Mouse (Mus musculus) gastrocnemius, postnatal 14 days (tissue): ENCODE data around the gene Thra. TPM values are rescaled to one million over a fixed set of nuclear protein-coding genes. Genes with fewer than 3 reads are reported as not detected.

Source experiments
- DNase-seq: peaks from one replicate; pipeline ENCODE4 v3.0.0; 2021; ENCODE audit warnings: mixed read lengths
- intact Hi-C: fragments of 180-260 bp; cut with DNase I; formaldehyde crosslinking; loops from one replicate; pipeline ENCODE4 v1.15.1; 2025; ENCODE audit warnings: low total_unique reads
- total RNA-seq, 2 experiments: library from RNA; stranded (reverse); gene quantifications; 2 replicates each; pipeline ENCODE4 v1.2.3; 2021

Thra gene
- total RNA-seq, 2 experiments from 2014 or later = 91.8 to 106 TPM

GRCm38 (mm10) chr11:98772667-98773171, 32.3 kb downstream of the Thra start:
- intact Hi-C loops = no loop called here
- DNase-seq = peak; percentile 82

- intact Hi-C loops = no loop called here
- peak; percentile 100 for DNase-seq
Observed at GRCm38 (mm10) chr11:98773635-98774295, 33.3 kb downstream of the Thra start.

- intact Hi-C loops = no loop called here
- no peak for DNase-seq
Observed at GRCm38 (mm10) chr11:98774582-98775347, 34.3 kb downstream of the Thra start, which contains the start of gene Nr1d1. Gene Nr1d1, minus strand, starts transcription at chr11:98775333.

- intact Hi-C loops = no loop called here
- DNase-seq = peak; percentile 99
Observed at GRCm38 (mm10) chr11:98775348-98776051, 35.1 kb downstream of the Thra start.

- intact Hi-C loops = no loop called here
- DNase-seq = no peak
Observed at GRCm38 (mm10) chr11:98776052-98776764, 35.8 kb downstream of the Thra start.

- intact Hi-C loops = no loop called here
- peak; percentile 56 for DNase-seq
Observed at GRCm38 (mm10) chr11:98776843-98777590, 36.6 kb downstream of the Thra start.

GRCm38 (mm10) chr11:98777888-98778287, 37.5 kb downstream of the Thra start:
- intact Hi-C loops = no loop called here

GRCm38 (mm10) chr11:98781851-98782512, 41.5 kb downstream of the Thra start:
- DNase-seq = peak; percentile 80
- intact Hi-C loops = no loop called here

More at GRCm38 (mm10) chr11:98777888-98778287, 37.5 kb downstream of the Thra start:
- DNase-seq = no peak

GRCm38 (mm10) chr11:98782651-98783235, 42.3 kb downstream of the Thra start:
- intact Hi-C loops = no loop called here
- DNase-seq = peak; percentile 50

GRCm38 (mm10) chr11:98783236-98783696, 42.8 kb downstream of the Thra start:
- intact Hi-C loops = no loop called here
- peak; percentile 99 for DNase-seq

GRCm38 (mm10) chr11:98784139-98784538, 43.7 kb downstream of the Thra start:
- DNase-seq = no peak
- intact Hi-C loops = no loop called here

GRCm38 (mm10) chr11:98785214-98785613, 44.8 kb downstream of the Thra start:
- intact Hi-C loops = loop anchor here (5.0 kb wide), 1 partner anchor 88 kb away; no protein-coding TSS in a partner anchor
- DNase-seq = peak; percentile 81

- peak; percentile 87 for DNase-seq
- intact Hi-C loops = loop anchor here (5.0 kb wide), 1 partner anchor 89 kb away; no protein-coding TSS in a partner anchor
Observed at GRCm38 (mm10) chr11:98785772-98786281, 45.4 kb downstream of the Thra start.

GRCm38 (mm10) chr11:98786359-98787214, 46.1 kb downstream of the Thra start:
- intact Hi-C loops = loop anchor here (5.0 kb wide), 1 partner anchor 89 kb away; no protein-coding TSS in a partner anchor
- DNase-seq = peak; percentile 98

- DNase-seq = peak; percentile 62
- intact Hi-C loops = loop anchor here (5.0 kb wide), 1 partner anchor 90 kb away; no protein-coding TSS in a partner anchor
Observed at GRCm38 (mm10) chr11:98787229-98787628, 46.8 kb downstream of the Thra start.

- intact Hi-C loops = loop anchor here (5.0 kb wide), 1 partner anchor 90 kb away; no protein-coding TSS in a partner anchor
- DNase-seq = no peak
Observed at GRCm38 (mm10) chr11:98787691-98788090, 47.3 kb downstream of the Thra start.
